Mouse (Mus musculus): ENCODE results near the gene Snd1. TPM values are rescaled to one million over a fixed set of nuclear protein-coding genes. Genes with fewer than 3 reads are reported as not detected.

The Snd1 gene
- polyA plus RNA-seq, 1 experiment from 2014 or later = 79.3 TPM

DNA sequence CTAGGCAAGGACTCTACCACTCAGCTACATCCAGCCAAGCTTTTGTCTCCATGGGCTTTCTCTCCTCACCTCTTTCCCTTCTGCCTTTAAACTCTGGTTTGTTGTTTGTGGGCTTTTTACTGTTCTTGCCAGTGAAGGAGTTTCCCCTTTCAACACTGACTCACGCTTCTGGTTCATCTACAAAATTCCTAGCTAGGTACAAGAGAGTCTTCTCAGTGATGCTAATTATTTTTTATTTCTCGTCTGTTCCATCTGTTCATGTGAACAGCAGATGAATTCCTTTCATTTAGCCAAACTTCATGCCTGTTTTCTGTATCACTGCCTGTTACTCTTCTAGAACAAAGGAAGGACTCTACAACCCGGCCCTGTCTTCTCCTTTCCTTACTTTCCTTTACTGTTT lies 141.0 kb downstream of the Snd1 start:
- Histone ChIP-seq H3K4me3 (replicated peaks; ENCODE audit: low read depth, low read length) (no peak overlapping the region), H3K27ac (no peak overlapping the region), H3K4me1 (replicated peaks; ENCODE audit: insufficient read depth, low read length) (peaks cover 7% of the 10 kb centered on the region; the same call in 1 of the 2 replicates), H3K9ac (ENCODE audit: low read depth, low read length) (no peak overlapping the region), H3K9me3 (replicated peaks; ENCODE audit: low read length) (no peaks in the 10 kb centered on the region), H3K27me3 (ENCODE audit: insufficient read depth, low read length) (no peaks in the 10 kb centered on the region), H3K36me3 (ENCODE audit: insufficient read depth, low read length) (no peaks in the 10 kb centered on the region), H3K4me2 (ENCODE audit: low read length) (no peak overlapping the region)
- 63% methylated on average over 3 of the region's 3 CpGs for WGBS
- no peak for DNase-seq (ENCODE audit: low spot score)
- no peak for TF ChIP-seq CTCF (IDR thresholded peaks at IDR 0.05; ENCODE audit: low read depth)
- no peak for ATAC-seq (replicated peaks; ENCODE audit: low FRiP score, low read depth)

DNA sequence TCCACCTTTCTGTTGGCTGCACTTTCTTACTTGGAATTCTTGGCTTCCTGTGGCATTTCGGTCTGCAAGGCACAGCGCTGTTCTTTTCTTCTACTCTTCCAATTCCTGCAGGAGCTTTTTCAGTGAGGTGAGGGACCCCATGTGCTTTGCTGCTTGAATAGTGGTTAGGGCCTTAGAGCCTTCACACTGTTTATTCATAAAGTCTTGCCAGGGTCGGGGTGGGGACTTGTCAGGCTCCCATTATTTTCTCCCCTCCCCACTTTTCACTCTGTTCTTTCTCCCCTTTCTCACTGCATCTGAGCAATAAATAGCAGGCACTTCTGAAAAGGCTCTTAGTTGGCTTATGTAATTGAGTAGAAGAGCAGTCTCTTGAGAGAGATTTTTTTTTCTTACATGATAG lies 143.4 kb downstream of the Snd1 start:
- Histone ChIP-seq H3K27me3 (ENCODE audit: insufficient read depth, low read length) (no peaks in the 10 kb centered on the region), H3K27ac (no peak overlapping the region), H3K4me3 (replicated peaks; ENCODE audit: low read depth, low read length) (no peak overlapping the region), H3K36me3 (ENCODE audit: insufficient read depth, low read length) (no peaks in the 10 kb centered on the region), H3K9me3 (replicated peaks; ENCODE audit: low read length) (no peaks in the 10 kb centered on the region), H3K4me2 (ENCODE audit: low read length) (no peak overlapping the region), H3K9ac (ENCODE audit: low read depth, low read length) (no peak overlapping the region), H3K4me1 (replicated peaks; ENCODE audit: insufficient read depth, low read length) (peaks cover 7% of the 10 kb centered on the region; the same call in 1 of the 2 replicates)
- no peak for ATAC-seq (replicated peaks; ENCODE audit: low FRiP score, low read depth)
- WGBS = 53% methylated on average over 3 of the region's 3 CpGs
- TF ChIP-seq CTCF (IDR thresholded peaks at IDR 0.05; ENCODE audit: low read depth) = no peak
- DNase-seq (ENCODE audit: low spot score) = no peak

DNA sequence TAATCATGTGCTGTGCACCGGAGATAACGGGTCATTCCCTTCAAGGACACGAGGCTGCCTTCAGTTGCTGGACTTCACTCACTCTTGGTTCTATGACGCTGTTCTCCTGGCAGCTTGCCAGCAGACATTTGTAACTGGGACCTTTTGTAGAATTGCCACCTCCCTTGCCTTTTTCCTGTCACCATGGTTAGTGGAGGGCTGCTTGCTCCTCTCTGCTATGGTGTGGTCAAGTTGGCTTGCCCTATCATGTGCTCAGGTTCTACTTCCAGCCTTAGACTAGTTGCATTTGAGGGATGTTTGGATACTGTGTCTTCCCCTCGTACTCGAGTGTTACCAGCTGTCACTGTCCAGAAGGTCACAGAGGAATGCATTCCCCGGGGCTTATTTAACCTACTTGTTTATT lies 143.8 kb downstream of the Snd1 start:
- no peaks in the 10 kb centered on the region for H3K9me3 ChIP-seq (replicated peaks; ENCODE audit: low read length)
- peak overlapping the region; percentile 19; the same call in 1 of the 2 replicates for H3K4me2 ChIP-seq (ENCODE audit: low read length)
- H3K27ac ChIP-seq = no peak overlapping the region
- no peak for TF ChIP-seq CTCF (IDR thresholded peaks at IDR 0.05; ENCODE audit: low read depth)
- no peak overlapping the region for H3K4me3 ChIP-seq (replicated peaks; ENCODE audit: low read depth, low read length)
- peak; percentile 68 for DNase-seq (ENCODE audit: low spot score)
- WGBS = 17% methylated on average over 7 of the region's 7 CpGs
- H3K36me3 ChIP-seq (ENCODE audit: insufficient read depth, low read length) = no peaks in the 10 kb centered on the region
- no peaks in the 10 kb centered on the region for H3K27me3 ChIP-seq (ENCODE audit: insufficient read depth, low read length)
- peaks cover 7% of the 10 kb centered on the region; the same call in 1 of the 2 replicates for H3K4me1 ChIP-seq (replicated peaks; ENCODE audit: insufficient read depth, low read length)
- no peak overlapping the region for H3K9ac ChIP-seq (ENCODE audit: low read depth, low read length)
- ATAC-seq (replicated peaks; ENCODE audit: low FRiP score, low read depth) = peak; percentile 43

DNA sequence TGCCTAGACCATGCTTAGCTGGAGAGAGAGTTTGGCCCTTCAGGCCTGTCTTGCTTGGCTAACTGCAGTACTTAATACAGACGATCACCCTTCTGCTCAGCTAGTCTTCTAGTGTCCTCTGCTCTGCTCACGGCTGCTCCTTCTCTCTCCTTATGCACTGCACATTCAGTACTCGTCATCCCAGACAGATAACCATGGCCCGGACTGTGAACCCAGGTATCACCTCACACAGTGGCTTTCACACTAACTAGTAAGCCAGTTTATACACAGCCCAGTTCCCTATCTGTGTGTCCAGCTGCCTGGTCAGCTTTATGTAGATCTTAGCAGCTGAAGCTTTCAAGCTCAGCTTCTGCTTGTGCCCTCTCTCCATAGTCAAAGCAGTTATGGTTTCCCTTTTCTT lies 146.5 kb downstream of the Snd1 start:
- no peak for TF ChIP-seq CTCF (IDR thresholded peaks at IDR 0.05; ENCODE audit: low read depth)
- H3K4me2 ChIP-seq (ENCODE audit: low read length) = no peak overlapping the region

DNA sequence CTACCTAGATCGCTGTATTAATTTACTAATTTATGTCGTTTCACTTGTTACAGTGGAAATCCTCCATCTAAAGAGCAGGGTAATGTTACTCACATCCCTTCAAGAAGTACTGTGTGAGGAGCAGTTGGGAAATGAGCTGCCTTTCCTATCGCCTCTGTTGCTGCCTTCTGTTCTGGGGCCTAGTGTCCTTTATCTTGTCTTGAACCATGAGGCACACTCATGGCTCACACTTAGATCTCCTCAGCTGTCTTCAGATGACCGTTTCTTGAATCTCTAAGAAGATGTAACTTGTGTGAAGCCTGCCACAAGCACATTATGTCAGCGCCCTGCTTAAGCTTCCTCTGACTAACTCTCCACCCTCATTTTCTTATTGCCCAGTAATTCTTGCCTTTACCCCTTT lies 147.0 kb downstream of the Snd1 start:
- H3K4me3 ChIP-seq (replicated peaks; ENCODE audit: low read depth, low read length) = no peak overlapping the region
- 64% methylated on average over 5 of the region's 5 CpGs for WGBS
- H3K9ac ChIP-seq (ENCODE audit: low read depth, low read length) = no peak overlapping the region
- no peak overlapping the region for H3K27ac ChIP-seq
- H3K36me3 ChIP-seq (ENCODE audit: insufficient read depth, low read length) = peaks cover 3% of the 10 kb centered on the region; the same call in 1 of the 2 replicates
- H3K4me1 ChIP-seq (replicated peaks; ENCODE audit: insufficient read depth, low read length) = peaks cover 7% of the 10 kb centered on the region; the same call in 1 of the 2 replicates
- no peak overlapping the region for H3K4me2 ChIP-seq (ENCODE audit: low read length)
- ATAC-seq (replicated peaks; ENCODE audit: low FRiP score, low read depth) = no peak
- TF ChIP-seq CTCF (IDR thresholded peaks at IDR 0.05; ENCODE audit: low read depth) = no peak
- H3K27me3 ChIP-seq (ENCODE audit: insufficient read depth, low read length) = no peaks in the 10 kb centered on the region
- DNase-seq (ENCODE audit: low spot score) = no peak
- H3K9me3 ChIP-seq (replicated peaks; ENCODE audit: low read length) = no peaks in the 10 kb centered on the region

More for the DNA sequence above, 146.5 kb downstream of the Snd1 start:
- Histone ChIP-seq H3K4me1 (replicated peaks; ENCODE audit: insufficient read depth, low read length) (peaks cover 7% of the 10 kb centered on the region; the same call in 1 of the 2 replicates), H3K27me3 (ENCODE audit: insufficient read depth, low read length) (no peaks in the 10 kb centered on the region), H3K4me3 (replicated peaks; ENCODE audit: low read depth, low read length) (no peak overlapping the region), H3K36me3 (ENCODE audit: insufficient read depth, low read length) (0 out of 2 replicates have a peak, but pooled peaks cover 3% of the 10 kb centered on the region), H3K27ac (no peak overlapping the region), H3K9ac (ENCODE audit: low read depth, low read length) (no peak overlapping the region), H3K9me3 (replicated peaks; ENCODE audit: low read length) (no peaks in the 10 kb centered on the region)
- ATAC-seq (replicated peaks; ENCODE audit: low FRiP score, low read depth) (no peak), DNase-seq (ENCODE audit: low spot score) (no peak)
- WGBS = 61% methylated on average over 4 of the region's 4 CpGs

DNA sequence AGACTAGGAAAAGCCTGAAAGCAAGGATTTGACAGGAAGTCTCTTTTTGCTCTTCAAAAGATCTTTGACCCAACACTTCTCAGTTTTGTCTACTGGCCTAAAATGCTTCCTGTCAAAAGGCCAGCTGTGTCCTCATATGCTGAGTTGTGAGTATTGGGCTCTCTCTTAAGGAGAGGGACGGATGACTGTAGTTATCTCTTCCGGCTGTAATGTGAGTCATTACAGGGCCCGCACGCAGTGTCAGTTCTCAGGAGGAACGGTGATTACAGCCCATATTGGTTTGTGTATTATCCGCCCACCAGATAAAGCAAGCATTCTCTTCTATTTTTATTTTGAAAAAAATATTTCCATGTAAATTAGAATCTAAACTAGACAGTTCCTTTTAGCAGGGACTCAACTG lies 147.6 kb downstream of the Snd1 start:
- no peak overlapping the region for H3K27ac ChIP-seq
- H3K4me3 ChIP-seq (replicated peaks; ENCODE audit: low read depth, low read length) = no peak overlapping the region
- WGBS = 54% methylated on average over 6 of the region's 6 CpGs
- DNase-seq (ENCODE audit: low spot score) (peak; percentile 63), ATAC-seq (replicated peaks; ENCODE audit: low FRiP score, low read depth) (no peak)
- no peaks in the 10 kb centered on the region for H3K27me3 ChIP-seq (ENCODE audit: insufficient read depth, low read length)
- H3K4me1 ChIP-seq (replicated peaks; ENCODE audit: insufficient read depth, low read length) = peaks cover 7% of the 10 kb centered on the region; the same call in 1 of the 2 replicates
- no peak overlapping the region for H3K9ac ChIP-seq (ENCODE audit: low read depth, low read length)
- TF ChIP-seq CTCF (IDR thresholded peaks at IDR 0.05; ENCODE audit: low read depth) = no peak
- peaks cover 3% of the 10 kb centered on the region; the same call in 1 of the 2 replicates for H3K36me3 ChIP-seq (ENCODE audit: insufficient read depth, low read length)
- no peaks in the 10 kb centered on the region for H3K9me3 ChIP-seq (replicated peaks; ENCODE audit: low read length)
- H3K4me2 ChIP-seq (ENCODE audit: low read length) = no peak overlapping the region

DNA sequence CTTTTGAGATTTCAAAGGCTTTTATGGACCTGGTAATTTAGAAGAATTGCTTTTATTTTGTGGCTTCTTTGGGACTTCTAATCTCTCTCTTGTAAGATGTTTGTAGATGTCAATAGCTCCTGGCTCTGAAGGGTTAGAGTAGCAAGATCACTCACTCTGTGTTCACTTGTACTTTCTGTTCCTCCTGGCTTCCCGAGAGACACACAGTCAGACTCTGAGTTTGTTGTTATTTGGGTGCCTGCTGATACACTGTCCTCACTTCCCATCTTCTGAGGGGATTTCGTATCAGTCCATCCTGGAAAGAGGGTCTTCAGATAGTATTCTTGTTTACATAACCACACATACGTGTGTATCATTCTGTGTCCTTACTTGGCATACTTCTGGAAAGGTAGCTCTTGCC lies 148.0 kb downstream of the Snd1 start:
- Histone ChIP-seq H3K36me3 (ENCODE audit: insufficient read depth, low read length) (peaks cover 3% of the 10 kb centered on the region; the same call in 1 of the 2 replicates), H3K4me3 (replicated peaks; ENCODE audit: low read depth, low read length) (no peak overlapping the region), H3K4me2 (ENCODE audit: low read length) (no peak overlapping the region), H3K27ac (no peak overlapping the region), H3K4me1 (replicated peaks; ENCODE audit: insufficient read depth, low read length) (peaks cover 7% of the 10 kb centered on the region; the same call in 1 of the 2 replicates), H3K9me3 (replicated peaks; ENCODE audit: low read length) (no peaks in the 10 kb centered on the region), H3K27me3 (ENCODE audit: insufficient read depth, low read length) (no peaks in the 10 kb centered on the region), H3K9ac (ENCODE audit: low read depth, low read length) (no peak overlapping the region)
- no peak for DNase-seq (ENCODE audit: low spot score)
- ATAC-seq (replicated peaks; ENCODE audit: low FRiP score, low read depth) = no peak
- 86% methylated on average over 3 of the region's 3 CpGs for WGBS
- TF ChIP-seq CTCF (IDR thresholded peaks at IDR 0.05; ENCODE audit: low read depth) = no peak

Measured in kidney, postnatal 0 days (tissue).